Mouse (Mus musculus): ENCODE measurements around the gene Gif.

Gene Gif

GRCm38 (mm10) chr19:11747298-11747697 is at the start of gene Gif:
Gene Gif (plus strand): TSS chr19:11747554.
- DNase-seq (ENCODE audit: extremely low read depth, low read depth, low spot score), result no peak

GRCm38 (mm10) chr19:11698342-11698741 is 49.0 kb upstream of the Gif start:
- DNase-seq (ENCODE audit: extremely low read depth, low read depth, low spot score), result no peak

- DNase-seq (ENCODE audit: extremely low read depth, low read depth, low spot score), result no peak
Observed at GRCm38 (mm10) chr19:11712451-11712850, 34.9 kb upstream of the Gif start.

GRCm38 (mm10) chr19:11720071-11720470 is 27.3 kb upstream of the Gif start:
- DNase-seq (ENCODE audit: extremely low read depth, low read depth, low spot score), result no peak

GRCm38 (mm10) chr19:11723870-11724269 is 23.5 kb upstream of the Gif start:
- DNase-seq (ENCODE audit: extremely low read depth, low read depth, low spot score), result no peak

GRCm38 (mm10) chr19:11724275-11724674 is 23.1 kb upstream of the Gif start:
- no peak for DNase-seq (ENCODE audit: extremely low read depth, low read depth, low spot score)

GRCm38 (mm10) chr19:11725915-11726314 is 21.4 kb upstream of the Gif start:
- DNase-seq (ENCODE audit: extremely low read depth, low read depth, low spot score), result no peak

- no peak for DNase-seq (ENCODE audit: extremely low read depth, low read depth, low spot score)
Observed at GRCm38 (mm10) chr19:11727304-11727703, 20.1 kb upstream of the Gif start.

GRCm38 (mm10) chr19:11730278-11730677 is 17.1 kb upstream of the Gif start:
- no peak for DNase-seq (ENCODE audit: extremely low read depth, low read depth, low spot score)

- no peak for DNase-seq (ENCODE audit: extremely low read depth, low read depth, low spot score)
Observed at GRCm38 (mm10) chr19:11736455-11736854, 10.9 kb upstream of the Gif start.

- DNase-seq (ENCODE audit: extremely low read depth, low read depth, low spot score), result no peak
Observed at GRCm38 (mm10) chr19:11745680-11746079, 1.7 kb upstream of the Gif start.

GRCm38 (mm10) chr19:11765059-11765458 is 17.7 kb downstream of the Gif start:
- DNase-seq (ENCODE audit: extremely low read depth, low read depth, low spot score), result no peak

- DNase-seq (ENCODE audit: extremely low read depth, low read depth, low spot score), result no peak
Observed at GRCm38 (mm10) chr19:11766413-11766812, 19.1 kb downstream of the Gif start.

GRCm38 (mm10) chr19:11768163-11768562 is 20.8 kb downstream of the Gif start:
- DNase-seq (ENCODE audit: extremely low read depth, low read depth, low spot score), result no peak

- no peak for DNase-seq (ENCODE audit: extremely low read depth, low read depth, low spot score)
Observed at GRCm38 (mm10) chr19:11769257-11769920, 22.0 kb downstream of the Gif start.

- DNase-seq (ENCODE audit: extremely low read depth, low read depth, low spot score), result peak; percentile 39
Observed at GRCm38 (mm10) chr19:11770205-11770892, 23.0 kb downstream of the Gif start, which contains the start of gene Mrpl16. Gene Mrpl16 (plus strand): TSS chr19:11770391.

GRCm38 (mm10) chr19:11777191-11777865 is 30.0 kb downstream of the Gif start:
- DNase-seq (ENCODE audit: extremely low read depth, low read depth, low spot score), result no peak

- no peak for DNase-seq (ENCODE audit: extremely low read depth, low read depth, low spot score)
Observed at GRCm38 (mm10) chr19:11785409-11786154, 38.2 kb downstream of the Gif start.

- no peak for DNase-seq (ENCODE audit: extremely low read depth, low read depth, low spot score)
Observed at GRCm38 (mm10) chr19:11787826-11788225, 40.5 kb downstream of the Gif start.

- DNase-seq (ENCODE audit: extremely low read depth, low read depth, low spot score), result no peak
Observed at GRCm38 (mm10) chr19:11788876-11789275, 41.5 kb downstream of the Gif start.

GRCm38 (mm10) chr19:11791825-11792224 is 44.5 kb downstream of the Gif start:
- DNase-seq (ENCODE audit: extremely low read depth, low read depth, low spot score), result no peak
